Mouse (Mus musculus) forebrain, postnatal 0 days (tissue): Measurements from ENCODE around the gene Zic2. TPM values are rescaled to one million over a fixed set of nuclear protein-coding genes. Genes with fewer than 3 reads are reported as not detected.
"Not testable (repeated sequence)": the region's sequence is repeated elsewhere in the genome, so short reads cannot be mapped to it uniquely, and the experiment has no call there.

Source experiments
- ATAC-seq: fragments of 200-750 bp; cut with Nextera tagmentation; 2 replicates; pipeline ENCODE4 v1.8.0; 2017; ENCODE audit warnings: mild to moderate bottlenecking, moderate library complexity
- DNase-seq: peaks from one replicate; pipeline ENCODE4 v3.0.0-alpha.2; 2015
- H3K27ac ChIP-seq: fragments of 300-500 bp; sonication (generic); 2 replicates; pipeline ENCODE4 v1.5.1; 2014; ENCODE audit warnings: low read depth, mild to moderate bottlenecking, antibody characterized with exemption, low read length, moderate library complexity, mixed read lengths
- H3K27me3 ChIP-seq: fragments of 300-500 bp; sonication (generic); 2 replicates; pipeline ENCODE4 v1.6.1; 2014; ENCODE audit warnings: mild to moderate bottlenecking, low read length, mixed read lengths; ENCODE audit not compliant: insufficient read depth
- H3K36me3 ChIP-seq: fragments of 300-500 bp; sonication (generic); 2 replicates; pipeline ENCODE4 v1.6.1; 2014; ENCODE audit warnings: mild to moderate bottlenecking, moderate library complexity; ENCODE audit not compliant: insufficient read depth
- H3K4me1 ChIP-seq: fragments of 300-500 bp; sonication (generic); 2 replicates; pipeline ENCODE4 v1.6.1; 2014; ENCODE audit warnings: antibody characterized with exemption; ENCODE audit not compliant: insufficient read depth
- H3K4me2 ChIP-seq: fragments of 300-500 bp; sonication (generic); 2 replicates; pipeline ENCODE4 v1.6.1; 2014; ENCODE audit warnings: low read depth, mild to moderate bottlenecking, moderate library complexity
- H3K4me3 ChIP-seq: fragments of 300-500 bp; sonication (generic); 2 replicates; pipeline ENCODE4 v1.5.1; 2014; ENCODE audit warnings: low read depth, low read length, mixed read lengths
- H3K9ac ChIP-seq: fragments of 300-500 bp; sonication (generic); 2 replicates; pipeline ENCODE4 v1.6.1; 2014; ENCODE audit warnings: mild to moderate bottlenecking
- H3K9me3 ChIP-seq: fragments of 300-500 bp; sonication (generic); 2 replicates; pipeline ENCODE4 v1.6.1; 2016; ENCODE audit warnings: low read length
- CTCF ChIP-seq: sonication (generic); IDR thresholded peaks from 2 replicates; pipeline ENCODE4 v1.5.1; 2016; ENCODE audit warnings: antibody characterized with exemption, control low read depth, low read depth
- whole genome bisulfite sequencing: fragments of 180-500 bp; shearing (Covaris S2); extraction: QIAGEN DNeasy Blood & Tissue Kit; methylation state at CpG from one replicate; pipeline ENCODE4 v1.1.7; 2014; 5-methylcytosine and 5-hydroxymethylcytosine counted together
- polyA plus RNA-seq: library from polyadenylated mRNA; unstranded; fragments of >200 nt; fragmentation: Nextera tagmentation; extraction: Ambion mirVana; gene quantifications from 2 replicates; pipeline ENCODE4 v1.2.1, GENCODE M21; 2015
- total RNA-seq: library from RNA; depleted of rRNA; stranded (reverse); fragments of >200 nt; gene quantifications from 2 replicates; pipeline ENCODE4 v1.2.3, GENCODE M21; 2014

The Zic2 gene
- total and polyA plus RNA-seq, 2 experiments from 2014 or later, result 16.3 to 105 TPM

GRCm38 (mm10) chr14:122461966-122462365, 13.3 kb upstream of the Zic2 start:
- 18% methylated on average over 9 of the region's 9 CpGs for WGBS

DNA sequence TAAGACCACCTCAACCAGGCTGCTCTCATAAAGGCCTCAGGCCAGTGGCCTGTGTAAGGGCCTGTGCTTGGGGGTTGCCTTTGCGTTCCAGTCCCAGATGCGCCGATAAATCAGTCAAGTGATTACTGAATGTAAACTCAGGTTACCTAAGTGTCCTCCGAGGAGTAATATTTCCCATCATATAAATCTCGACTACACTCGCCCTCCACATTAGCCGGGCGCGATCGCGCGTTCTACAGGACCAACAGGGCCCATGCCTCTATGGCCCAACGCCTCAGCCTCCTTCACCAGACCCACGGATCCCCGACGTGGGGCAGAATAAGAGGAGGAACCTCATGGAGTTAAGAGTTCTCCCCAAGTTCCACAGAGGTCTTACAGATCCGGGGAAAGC, 12.6 kb upstream of the Zic2 start:
- Histone ChIP-seq H3K36me3 (no peaks in the 10 kb centered on the region), H3K27ac (peak overlapping the region; percentile 40; the same call in 1 of the 2 replicates), H3K27me3 (peaks cover 53% of the 10 kb centered on the region), H3K4me1 (0 out of 2 replicates have a peak, but pooled peaks cover 5% of the 10 kb centered on the region), H3K9me3 (no peaks in the 10 kb centered on the region), H3K4me3 (peak overlapping the region; percentile 48), H3K9ac (peak overlapping the region; percentile 50; the same call in 1 of the 2 replicates), H3K4me2 (peak overlapping the region; percentile 69)
- ATAC-seq (no peak), DNase-seq (no peak)
- WGBS, result 20% methylated on average over 17 of the region's 17 CpGs
- no peak for TF ChIP-seq CTCF

More at GRCm38 (mm10) chr14:122461966-122462365, 13.3 kb upstream of the Zic2 start:
- no peaks in the 10 kb centered on the region for H3K36me3 ChIP-seq
- H3K27ac ChIP-seq, result peak overlapping the region; percentile 35; the same call in 1 of the 2 replicates
- no peak for DNase-seq
- H3K4me3 ChIP-seq, result peak overlapping the region; percentile 48
- peak overlapping the region; percentile 69 for H3K4me2 ChIP-seq
- H3K4me1 ChIP-seq, result 0 out of 2 replicates have a peak, but pooled peaks cover 5% of the 10 kb centered on the region
- ATAC-seq, result no peak
- peak overlapping the region; percentile 50 for H3K9ac ChIP-seq
- H3K27me3 ChIP-seq, result peaks cover 46% of the 10 kb centered on the region
- no peak for TF ChIP-seq CTCF
- H3K9me3 ChIP-seq, result no peaks in the 10 kb centered on the region

GRCm38 (mm10) chr14:122463080-122463691, 12.0 kb upstream of the Zic2 start:
- DNase-seq (peak; percentile 19), ATAC-seq (0 out of 2 replicates have a peak, but pooled peaks have one; percentile 2)
- Histone ChIP-seq H3K27me3 (peaks cover 58% of the 10 kb centered on the region), H3K9ac (peak overlapping the region; percentile 50), H3K9me3 (no peaks in the 10 kb centered on the region), H3K36me3 (no peaks in the 10 kb centered on the region), H3K4me3 (peak overlapping the region; percentile 48), H3K4me2 (peak overlapping the region; percentile 69), H3K27ac (peak overlapping the region; percentile 40), H3K4me1 (0 out of 2 replicates have a peak, but pooled peaks cover 5% of the 10 kb centered on the region)
- TF ChIP-seq CTCF, result no peak
- 3% methylated on average over 40 of the region's 40 CpGs for WGBS

GRCm38 (mm10) chr14:122463734-122464341, 11.4 kb upstream of the Zic2 start:
- ATAC-seq (peak; percentile 36), DNase-seq (peak; percentile 34)
- H3K9me3 ChIP-seq, H3K36me3 ChIP-seq, H3K4me1 ChIP-seq: not testable (repeated sequence)
- Histone ChIP-seq H3K27ac (peak overlapping the region; percentile 81), H3K4me3 (peak overlapping the region; percentile 48), H3K4me2 (peak overlapping the region; percentile 69), H3K27me3 (peaks cover 62% of the 10 kb centered on the region), H3K9ac (peak overlapping the region; percentile 50)
- WGBS, result 1% methylated on average over 55 of the region's 58 CpGs

- TF ChIP-seq CTCF, result no peak
- H3K4me1 ChIP-seq, result 0 out of 2 replicates have a peak, but pooled peaks cover 5% of the 10 kb centered on the region
- no peaks in the 10 kb centered on the region for H3K9me3 ChIP-seq
- ATAC-seq (peak; percentile 25; the same call in 1 of the 2 replicates), DNase-seq (no peak)
- peak overlapping the region; percentile 48 for H3K4me3 ChIP-seq
- peaks cover 66% of the 10 kb centered on the region for H3K27me3 ChIP-seq
- peak overlapping the region; percentile 50 for H3K9ac ChIP-seq
- peak overlapping the region; percentile 81 for H3K27ac ChIP-seq
- no peaks in the 10 kb centered on the region for H3K36me3 ChIP-seq
- WGBS, result 1% methylated on average over 39 of the region's 62 CpGs
- peak overlapping the region; percentile 69 for H3K4me2 ChIP-seq
These were observed 10.9 kb upstream of the Zic2 start for GRCm38 (mm10) chr14:122464351-122464762.

- H3K36me3 ChIP-seq, result no peaks in the 10 kb centered on the region
- H3K9me3 ChIP-seq, result no peaks in the 10 kb centered on the region
- peaks cover 72% of the 10 kb centered on the region for H3K27me3 ChIP-seq
- peak within 1 kb of the TSS; percentile 48 for H3K4me3 ChIP-seq
- DNase-seq, result peak; percentile 78
- H3K27ac ChIP-seq, result peak within 1 kb of the TSS; percentile 81
- WGBS, result 2% methylated on average over 55 of the region's 62 CpGs
- 0 out of 2 replicates have a peak, but pooled peaks cover 5% of the 10 kb centered on the region for H3K4me1 ChIP-seq
- TF ChIP-seq CTCF, result no peak
- ATAC-seq, result peak; percentile 80
- peak within 1 kb of the TSS; percentile 50 for H3K9ac ChIP-seq
- peak within 1 kb of the TSS; percentile 69 for H3K4me2 ChIP-seq
These were observed 10.2 kb upstream of the Zic2 start, which contains the start of gene Zic5 for GRCm38 (mm10) chr14:122464763-122465741. Gene Zic5, minus strand, starts transcription at chr14:122465677.
